Mouse (Mus musculus): ENCODE results near the gene Rpl32.

Rpl32 gene

DNA sequence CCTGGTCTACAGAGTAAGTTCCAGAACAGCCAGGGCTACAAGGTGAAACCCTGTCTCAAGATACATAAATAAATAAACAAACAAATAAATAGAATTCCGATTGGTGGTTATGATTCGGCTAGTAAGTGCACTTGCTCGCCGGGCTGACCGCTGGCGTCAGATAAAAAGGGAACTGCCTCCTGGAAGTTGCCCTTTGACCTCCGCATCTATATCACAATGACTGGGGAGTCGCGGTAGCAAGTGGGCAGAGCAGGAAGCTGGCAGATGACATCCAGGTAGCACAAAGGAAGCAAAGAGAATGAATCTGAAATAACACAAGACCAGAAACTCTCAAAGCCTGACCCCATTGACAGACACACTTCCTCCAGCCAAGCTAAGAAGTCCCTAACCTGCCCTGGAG lies 41.2 kb downstream of the Rpl32 start:
- DNase-seq (ENCODE audit: low spot score in 2 of 2): no peak

DNA sequence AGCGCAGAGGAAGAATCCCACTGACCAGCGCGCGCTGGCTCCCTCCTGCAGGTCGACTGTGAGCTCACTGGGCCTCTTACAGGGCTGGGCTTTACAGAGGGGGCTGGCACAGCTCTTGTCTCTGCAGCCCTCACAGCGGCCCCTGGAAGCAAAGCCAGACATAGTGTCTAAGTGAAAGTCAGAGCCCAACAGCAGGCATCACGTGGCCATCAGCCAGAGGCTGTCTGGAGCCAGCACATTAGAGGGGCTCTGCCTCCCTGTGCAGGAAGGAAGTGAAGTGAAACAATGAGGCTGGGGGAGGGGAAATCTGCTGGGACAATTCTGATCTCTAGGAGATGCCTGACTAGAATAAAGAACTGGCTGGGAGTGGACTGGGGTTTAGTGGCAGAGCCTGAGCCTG lies 44.4 kb downstream of the Rpl32 start:
- DNase-seq (ENCODE audit: low spot score in 2 of 2): no peak

DNA sequence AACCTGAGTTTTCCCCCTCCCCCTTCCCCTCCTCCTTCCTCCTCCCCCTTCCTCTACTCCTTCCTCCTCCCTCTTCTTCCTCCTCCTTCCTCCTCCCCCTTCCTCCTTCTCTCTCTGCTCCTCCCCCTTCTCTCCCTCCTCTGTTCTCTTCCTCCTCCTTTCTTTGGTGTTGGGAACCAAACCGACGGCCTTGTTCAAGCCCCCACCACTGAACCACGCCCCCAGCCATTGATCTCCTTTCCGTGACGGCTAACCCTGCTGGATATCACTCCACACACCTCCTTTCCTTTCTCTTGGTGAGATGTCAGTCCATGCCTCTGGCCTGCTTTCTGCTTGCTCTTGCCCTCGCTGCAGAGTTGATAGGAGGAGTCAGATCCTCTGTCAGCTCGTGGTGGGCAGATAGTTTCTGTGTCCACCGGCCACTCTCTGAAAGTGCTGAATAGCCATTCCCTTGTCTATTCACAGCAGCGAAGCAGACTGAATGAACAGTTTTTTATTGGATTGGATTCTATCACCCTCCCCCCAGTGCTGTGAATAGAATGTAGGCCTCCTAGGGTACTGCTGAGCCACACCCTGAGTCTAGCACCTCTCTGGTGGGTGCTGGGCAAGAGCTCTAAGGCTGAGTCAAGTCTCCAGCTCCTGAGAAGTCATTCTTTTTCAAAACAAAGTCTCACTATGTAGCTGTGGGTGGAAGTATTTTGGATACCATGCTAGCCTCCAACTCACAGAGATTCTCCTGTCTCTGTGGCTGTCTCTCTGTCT lies 46.4 kb downstream of the Rpl32 start, which contains the start of gene Tmem40:
Tmem40 (minus strand) TSS at position 416 of the 762 bp plus-strand sequence.
- no peak for DNase-seq (ENCODE audit: low spot score in 2 of 2)

DNA sequence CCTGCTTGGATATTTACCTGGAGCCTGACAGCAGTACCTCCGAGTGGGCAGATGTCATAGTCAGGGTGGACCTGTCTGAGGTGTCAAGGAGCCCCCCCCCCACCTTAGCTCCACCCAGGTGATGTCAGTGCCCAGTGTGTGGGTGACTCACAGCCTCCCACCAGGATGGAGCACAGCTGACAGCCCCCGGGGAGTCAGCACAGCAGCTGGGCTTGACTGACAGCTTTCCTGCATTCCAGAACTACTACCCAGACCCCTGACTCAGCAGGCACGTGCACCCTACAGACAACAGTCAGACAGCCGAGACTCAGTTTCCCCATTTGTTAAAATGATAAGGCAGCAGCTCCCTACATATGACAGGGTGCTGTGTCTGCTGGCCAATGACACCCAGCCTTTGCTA lies 47.6 kb downstream of the Rpl32 start:
- DNase-seq (ENCODE audit: low spot score in 2 of 2): no peak

DNA sequence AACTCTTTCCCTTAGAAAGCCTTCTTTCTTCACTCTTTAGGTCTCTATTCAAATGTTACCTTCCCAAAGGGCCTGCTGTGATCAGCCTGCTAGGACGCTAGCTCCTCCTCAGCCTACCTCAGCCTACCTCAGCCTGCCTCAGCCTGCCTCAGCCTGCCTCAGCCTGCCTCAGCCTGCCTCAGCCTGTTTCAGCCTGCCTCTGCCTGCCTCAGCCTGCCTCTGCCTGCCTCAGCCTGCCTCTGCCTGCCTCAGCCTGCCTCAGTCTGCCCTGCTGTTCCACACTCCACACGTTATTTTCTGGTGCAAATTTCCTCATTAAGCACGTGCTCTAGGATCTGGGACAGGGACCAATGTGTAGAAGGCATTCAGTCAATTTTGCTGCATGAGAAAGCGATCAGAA lies 48.4 kb downstream of the Rpl32 start:
- DNase-seq (ENCODE audit: low spot score in 2 of 2): no peak

DNA sequence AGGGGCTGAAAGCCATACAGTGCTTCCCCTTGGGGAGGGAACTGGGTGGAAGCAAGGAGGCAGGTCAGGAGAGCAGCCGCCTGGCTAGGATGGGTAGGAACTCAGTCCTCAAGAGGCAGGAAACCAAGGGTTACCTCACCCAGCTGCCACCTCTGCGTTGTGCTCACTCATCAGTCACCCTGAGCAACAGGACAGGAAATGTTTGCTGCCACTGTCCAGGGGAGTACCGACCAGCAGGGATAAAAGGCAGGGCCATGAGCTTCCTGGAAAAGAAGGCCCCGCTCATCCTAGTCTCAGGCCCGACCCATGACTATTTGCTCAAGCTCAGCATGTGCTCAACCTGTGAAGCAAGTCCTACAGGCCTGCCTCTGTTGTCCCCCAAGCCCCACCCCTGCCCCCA lies 49.1 kb downstream of the Rpl32 start:
- no peak for DNase-seq (ENCODE audit: low spot score in 2 of 2)

DNA sequence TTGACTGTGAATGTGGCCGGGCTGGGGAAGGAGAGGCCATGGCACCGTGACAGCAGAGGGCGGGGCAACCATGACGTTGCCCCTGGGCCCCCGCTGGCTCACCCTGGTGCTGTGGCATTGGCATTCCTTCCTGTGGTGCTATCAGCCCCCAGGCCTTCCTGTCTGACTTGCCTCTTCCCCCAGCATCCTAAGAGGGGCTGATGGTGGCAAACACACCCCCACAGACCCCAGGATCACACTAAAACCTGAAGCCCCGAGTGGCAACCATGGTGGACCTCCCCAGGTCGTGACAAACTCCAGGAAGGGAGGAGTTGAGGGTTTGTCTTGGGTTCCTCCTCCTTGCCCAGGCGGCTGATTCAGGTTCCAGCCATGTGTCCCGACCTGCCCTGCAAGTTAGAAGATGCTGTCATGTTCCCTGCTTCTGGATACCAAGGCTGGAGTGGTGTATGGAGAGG lies 49.5 kb downstream of the Rpl32 start:
- no peak for DNase-seq (ENCODE audit: low spot score in 2 of 2)

DNA sequence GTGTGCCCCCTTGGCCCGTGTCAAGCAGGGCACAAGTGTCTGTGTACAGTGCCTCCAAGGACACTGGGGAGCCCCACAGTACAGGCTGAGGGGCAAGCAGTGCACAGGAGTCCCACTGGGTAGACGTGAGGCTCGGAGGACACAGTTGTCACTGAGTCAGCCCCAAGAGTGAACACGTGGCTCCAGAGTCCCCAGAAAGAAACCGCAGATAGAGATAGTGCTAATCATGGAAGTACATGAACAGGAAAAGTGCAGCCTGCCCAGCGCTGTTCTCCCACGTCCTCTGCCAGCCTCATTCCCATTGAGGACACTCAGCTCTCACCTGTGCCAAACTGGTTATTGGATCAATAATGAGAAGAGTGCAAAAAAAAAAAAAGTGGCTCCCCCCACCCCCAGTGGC lies 53.0 kb downstream of the Rpl32 start:
- DNase-seq (ENCODE audit: low spot score in 2 of 2): no peak
